Mouse (Mus musculus) heart, postnatal 0 days (tissue): Measurements from ENCODE around the gene Pde4dip.

Experiments used
- CTCF ChIP-seq: IDR thresholded peaks from 2 replicates; pipeline ENCODE4 v1.5.1; 2016; ENCODE audit warnings: antibody characterized with exemption, control low read depth, low read depth
- EP300 ChIP-seq: IDR thresholded peaks from 2 replicates; pipeline ENCODE4 v1.6.1; 2016; ENCODE audit warnings: antibody characterized with exemption, low read depth

- TF ChIP-seq EP300 (no peak), CTCF (no peak)
Observed at GRCm38 (mm10) chr3:97702448-97703080, 185.9 kb downstream of the Pde4dip start.
